Mouse (Mus musculus) erythroblast, embryonic 14.5 days (primary cell): Measurements from ENCODE around the gene Tgm2. TPM values are rescaled to one million over a fixed set of nuclear protein-coding genes. Genes with fewer than 3 reads are reported as not detected.

Experiments
- H3K27me3 ChIP-seq: 2 replicates; pipeline ENCODE4 v1.6.1; 2012; ENCODE audit warnings: inconsistent platforms; ENCODE audit not compliant: control insufficient read depth
- H3K36me3 ChIP-seq: 2 replicates; pipeline ENCODE4 v1.6.1; 2012; ENCODE audit warnings: mild to moderate bottlenecking, inconsistent platforms; ENCODE audit not compliant: control insufficient read depth
- H3K4me1 ChIP-seq: 2 replicates; pipeline ENCODE4 v1.6.1; 2012; ENCODE audit warnings: inconsistent platforms; ENCODE audit not compliant: control insufficient read depth
- H3K4me3 ChIP-seq: replicated peaks from 2 replicates; pipeline ENCODE3; 2012; ENCODE audit warnings: moderate library complexity, mild to moderate bottlenecking, inconsistent platforms
- H3K9me3 ChIP-seq: 2 replicates; pipeline ENCODE4 v1.6.1; 2012; ENCODE audit warnings: low read length, inconsistent platforms, mixed read lengths; ENCODE audit not compliant: control insufficient read depth
- GATA1 ChIP-seq: IDR thresholded peaks from 2 replicates; pipeline ENCODE4 v1.6.1; 2012; ENCODE audit warnings: low read length, inconsistent platforms, mixed read lengths
- TAL1 ChIP-seq: IDR thresholded peaks from 3 replicates; pipeline ENCODE4 v1.6.1; 2012; ENCODE audit warnings: low read length, inconsistent platforms, mixed read lengths
- polyA plus RNA-seq: library from polyadenylated mRNA; stranded (reverse); fragments of >175 nt; gene quantifications from 2 replicates; pipeline ENCODE4 v1.2.3, GENCODE M21; 2012

The Tgm2 gene
- polyA plus RNA-seq, 1 experiment, result 8.3 TPM

- H3K36me3 ChIP-seq, result peaks cover 88% of the 10 kb centered on the region
- no peaks in the 10 kb centered on the region for H3K9me3 ChIP-seq
- TF ChIP-seq TAL1 (no peak), GATA1 (no peak)
- H3K4me3 ChIP-seq, result no peak overlapping the region
- no peaks in the 10 kb centered on the region for H3K27me3 ChIP-seq
- no peaks in the 10 kb centered on the region; the same call in 1 of the 2 replicates for H3K4me1 ChIP-seq
Measured at GRCm38 (mm10) chr2:158074835-158075234, 71.4 kb downstream of the Tgm2 start.

- Histone ChIP-seq H3K4me1 (no peaks in the 10 kb centered on the region), H3K9me3 (no peaks in the 10 kb centered on the region), H3K27me3 (no peaks in the 10 kb centered on the region), H3K36me3 (peaks cover 97% of the 10 kb centered on the region), H3K4me3 (no peak overlapping the region)
- TF ChIP-seq GATA1 (no peak), TAL1 (no peak)
Measured at GRCm38 (mm10) chr2:158071633-158071995, 74.6 kb downstream of the Tgm2 start.

- no peak for TF ChIP-seq GATA1
- H3K36me3 ChIP-seq, result peaks cover 97% of the 10 kb centered on the region
- no peaks in the 10 kb centered on the region for H3K4me1 ChIP-seq
- H3K4me3 ChIP-seq, result no peak overlapping the region
- H3K27me3 ChIP-seq, result no peaks in the 10 kb centered on the region
- no peaks in the 10 kb centered on the region for H3K9me3 ChIP-seq
Measured at GRCm38 (mm10) chr2:158070885-158071632, 75.2 kb downstream of the Tgm2 start.

DNA sequence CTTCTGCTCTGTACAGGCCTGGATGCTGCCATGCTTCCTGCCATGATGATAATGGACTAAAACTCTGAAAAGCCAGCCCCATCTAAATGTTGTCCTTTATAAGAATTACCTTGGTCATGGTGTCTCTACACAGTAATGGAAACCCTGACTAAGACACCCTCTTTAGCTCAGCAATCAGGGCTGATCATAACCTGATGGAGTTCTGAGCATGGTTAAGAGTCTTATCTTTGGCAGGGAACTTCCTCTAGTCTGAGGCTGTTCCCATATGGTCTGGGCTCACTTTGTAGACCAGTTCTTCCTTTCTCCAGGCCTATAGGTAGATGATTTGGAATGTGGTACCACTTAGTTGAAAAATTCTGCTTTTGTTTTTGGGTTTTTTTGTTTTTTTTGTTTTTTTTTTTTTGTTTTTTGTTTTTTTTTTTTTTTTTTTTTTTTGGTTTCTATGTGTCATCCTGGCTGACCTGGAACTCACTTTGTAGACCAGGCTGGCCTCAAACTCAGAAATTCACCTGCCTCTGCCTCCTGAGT, 77.7 kb downstream of the Tgm2 start:
- no peaks in the 10 kb centered on the region for H3K9me3 ChIP-seq
- no peak for TF ChIP-seq TAL1
- TF ChIP-seq GATA1, result no peak
- no peaks in the 10 kb centered on the region for H3K27me3 ChIP-seq
- H3K4me3 ChIP-seq, result no peak overlapping the region
- peaks cover 96% of the 10 kb centered on the region for H3K36me3 ChIP-seq
- H3K4me1 ChIP-seq, result no peaks in the 10 kb centered on the region; the same call in 1 of the 2 replicates

DNA sequence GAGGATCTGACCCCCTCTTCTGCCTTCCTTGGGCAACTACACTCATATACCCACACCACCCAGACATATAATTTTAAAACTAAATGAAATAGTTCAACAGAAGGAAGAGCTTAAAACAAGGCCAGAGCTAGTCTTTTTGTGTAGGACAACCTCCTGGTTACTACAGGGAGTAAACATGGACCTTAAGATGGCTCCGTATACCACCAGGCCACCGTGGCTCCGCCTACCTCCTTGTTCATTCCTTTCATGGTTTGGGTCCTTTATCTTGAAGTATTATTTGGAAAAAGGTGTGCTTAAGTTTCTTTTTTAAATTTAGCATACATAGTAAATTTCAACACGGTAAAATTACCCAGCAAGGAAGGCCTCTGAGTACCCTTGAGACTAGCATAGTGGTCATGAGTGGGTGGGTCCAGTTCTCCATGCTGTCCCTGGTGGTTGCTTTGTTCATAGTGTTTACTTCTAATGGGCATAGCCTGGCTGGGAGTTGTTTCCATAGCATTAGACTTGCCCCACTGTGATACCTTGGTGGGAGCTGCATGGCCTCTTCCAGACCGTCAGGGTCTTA, 78.9 kb downstream of the Tgm2 start:
- H3K36me3 ChIP-seq, result peaks cover 95% of the 10 kb centered on the region
- no peaks in the 10 kb centered on the region; the same call in 1 of the 2 replicates for H3K4me1 ChIP-seq
- H3K27me3 ChIP-seq, result no peaks in the 10 kb centered on the region
- no peak for TF ChIP-seq GATA1
- TF ChIP-seq TAL1, result no peak
- H3K9me3 ChIP-seq, result no peaks in the 10 kb centered on the region
- no peak overlapping the region for H3K4me3 ChIP-seq

DNA sequence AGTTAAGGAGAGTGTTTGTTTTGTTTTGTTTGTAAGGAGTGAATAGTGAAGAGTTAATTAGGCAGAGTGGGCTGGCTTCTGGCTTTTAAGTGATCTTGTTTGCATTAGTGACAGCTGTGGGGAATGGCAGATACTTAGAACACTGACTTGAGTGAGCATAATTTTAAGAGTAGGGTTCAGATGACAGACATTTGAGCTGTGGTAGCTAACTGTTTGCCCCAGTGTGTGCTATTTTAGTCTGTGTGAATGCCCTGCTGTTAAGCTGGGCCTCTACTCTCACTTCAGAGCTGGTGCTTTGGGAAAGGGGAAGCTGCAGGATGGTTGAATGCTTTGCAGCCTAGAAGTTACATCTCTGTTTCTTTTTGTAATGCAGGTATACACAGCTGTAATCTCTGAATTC, 79.8 kb downstream of the Tgm2 start:
- peaks cover 95% of the 10 kb centered on the region for H3K36me3 ChIP-seq
- H3K9me3 ChIP-seq, result no peaks in the 10 kb centered on the region
- H3K4me1 ChIP-seq, result no peaks in the 10 kb centered on the region; the same call in 1 of the 2 replicates
- TF ChIP-seq TAL1, result no peak
- no peak for TF ChIP-seq GATA1
- no peak overlapping the region for H3K4me3 ChIP-seq
- no peaks in the 10 kb centered on the region for H3K27me3 ChIP-seq

Other genes with a start within 250 kb of the Tgm2 start
- gene Vstm2l, start 231.8 kb downstream of the Tgm2 start, polyA plus RNA-seq, result not detected in 2 replicates
- gene Tti1, start 118.0 kb downstream of the Tgm2 start, polyA plus RNA-seq, result 0.45 and 1.1 TPM in 2 replicates
- gene Rprd1b, start 117.9 kb downstream of the Tgm2 start, polyA plus RNA-seq, result 2.3 and 3.4 TPM in 2 replicates
- gene D630003M21Rik, start 82.8 kb upstream of the Tgm2 start, polyA plus RNA-seq, result 0.01 TPM in 1 of 2 replicates, not detected in the other
- not detected in 2 replicates for gene Bpi, start 111.7 kb upstream of the Tgm2 start, polyA plus RNA-seq
- 0.01 and 0.09 TPM in 2 replicates for gene Lbp, start 160.1 kb upstream of the Tgm2 start, polyA plus RNA-seq
- not detected in 2 replicates for gene Snhg11, start 229.2 kb upstream of the Tgm2 start, polyA plus RNA-seq